Mouse (Mus musculus) G1E (cell line): ENCODE results near the gene T2.

Source experiments
- CTCF ChIP-seq: IDR thresholded peaks from 2 replicates; pipeline ENCODE4 v1.5.1; 2012; ENCODE audit warnings: low read depth, low read length, inconsistent platforms, mixed read lengths
- POLR2AphosphoS5 ChIP-seq: IDR thresholded peaks from 2 replicates; pipeline ENCODE4 v1.6.1; 2012; ENCODE audit warnings: low read depth, low read length, inconsistent platforms; ENCODE audit not compliant: insufficient replicate concordance

DNA sequence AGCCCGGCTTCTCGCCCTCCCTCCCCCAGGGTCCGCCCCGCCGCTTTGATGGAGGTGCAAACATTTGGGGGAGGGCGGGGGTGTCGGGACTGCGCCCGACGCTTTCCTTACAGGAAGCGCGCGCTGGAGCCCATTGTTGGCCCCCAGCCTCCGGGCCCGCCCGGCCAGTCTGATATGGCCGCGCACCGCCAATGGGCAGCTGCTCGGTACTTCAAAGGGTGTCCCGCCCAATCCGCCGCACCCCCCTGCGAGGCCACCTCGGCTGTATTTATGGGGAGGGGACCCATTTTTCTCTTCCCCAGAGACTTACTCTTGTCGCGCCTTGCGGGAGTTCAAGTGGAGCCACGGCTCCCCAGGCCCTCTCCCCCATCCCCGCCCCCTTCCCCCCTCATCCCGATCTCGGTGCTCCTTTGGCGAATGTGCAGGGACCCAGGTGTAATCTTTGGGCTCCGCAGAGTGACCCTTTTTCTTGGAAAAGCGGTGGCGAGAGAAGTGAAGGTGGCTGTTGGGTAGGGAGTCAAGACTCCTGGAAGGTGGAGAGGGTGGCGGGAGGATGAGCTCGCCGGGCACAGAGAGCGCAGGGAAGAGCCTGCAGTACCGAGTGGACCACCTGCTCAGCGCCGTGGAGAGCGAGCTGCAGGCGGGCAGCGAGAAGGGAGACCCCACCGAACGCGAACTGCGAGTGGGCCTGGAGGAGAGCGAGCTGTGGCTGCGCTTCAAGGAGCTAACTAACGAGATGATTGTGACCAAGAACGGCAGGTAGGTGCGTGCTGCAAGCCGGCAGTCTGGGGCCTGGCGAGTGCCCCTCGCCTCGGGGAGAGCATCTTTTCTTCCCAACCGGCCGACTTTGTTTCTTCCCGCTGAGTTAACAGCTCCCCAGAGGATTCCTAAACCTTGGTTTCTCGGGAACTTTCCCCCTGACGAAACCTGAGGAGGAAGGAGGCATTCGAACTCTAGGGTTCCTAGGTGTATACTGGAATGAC lies 78.5 kb downstream of the T2 start, which contains the start of gene T:
- no peak for TF ChIP-seq CTCF
- TF ChIP-seq POLR2AphosphoS5, result no peak
